Comparison of ENCODE assay signal across 16 mouse cellular contexts in genomic region chr1:115417645-115418044, GRCm38 (mm10).
"Had no signal": no experiment of that assay in that cellular context is flagged by ENCODE, and none has a peak within 500 bp of the region (broad histone marks: within the 10 kb centered on the region; RNA-seq: fewer than 3 reads in every experiment).

No protein-coding gene starts in this region.

- H3K27me3 ChIP-seq: liver, embryonic 15.5 days; neural tube, embryonic 13.5 days; stomach, embryonic 15.5 days had no signal

- ATAC-seq: inflammation-experienced regulatory T-cells, adult 6 months; intestine, postnatal 0 days; lung, postnatal 0 days had no signal

- H3K4me1 ChIP-seq: limb, embryonic 10.5 days; liver, embryonic 15.5 days; stomach, embryonic 15.5 days had no signal

- H3K9me3 ChIP-seq: limb, embryonic 10.5 days; liver, embryonic 15.5 days; neural tube, embryonic 13.5 days; stomach, embryonic 15.5 days had no signal

- H3K36me3 ChIP-seq: limb, embryonic 10.5 days; liver, embryonic 15.5 days; neural tube, embryonic 13.5 days; stomach, embryonic 15.5 days had no signal

- H3K4me3 ChIP-seq: left cerebral cortex, adult 2 months; limb, embryonic 10.5 days; liver, embryonic 15.5 days; neural tube, embryonic 13.5 days; stomach, embryonic 15.5 days had no signal

- H3K27ac ChIP-seq: left cerebral cortex, adult 2 months; limb, embryonic 10.5 days; liver, embryonic 15.5 days; neural tube, embryonic 13.5 days; stomach, embryonic 15.5 days had no signal

- H3K4me2 ChIP-seq: liver, embryonic 11.5 days; liver, embryonic 15.5 days; neural tube, embryonic 13.5 days; stomach, embryonic 15.5 days had no signal

- H3K9ac ChIP-seq: liver, embryonic 15.5 days; neural tube, embryonic 13.5 days; stomach, embryonic 15.5 days had no signal

- DNase-seq: kidney, adult 8-10 months; kidney, postnatal 25 days; lung, adult 2 months; lung, postnatal 36 days; retina, postnatal 1 day; thymus, adult 2 months; thymus, postnatal 25 days had no signal
